Mouse (Mus musculus) neural tube, embryonic 15.5 days (tissue): ENCODE data around the gene Hoxa7. TPM values are rescaled to one million over a fixed set of nuclear protein-coding genes. Genes with fewer than 3 reads are reported as not detected.

Experiments
- ATAC-seq: fragments of 200-750 bp; cut with Nextera tagmentation; 2 replicates; pipeline ENCODE4 v1.8.0; 2017; ENCODE audit warnings: mild to moderate bottlenecking, moderate TSS enrichment, moderate library complexity; ENCODE audit not compliant: low FRiP score
- H3K27ac ChIP-seq: fragments of 300-500 bp; sonication (generic); replicated peaks from 2 replicates; pipeline ENCODE4 v1.5.1; 2015; ENCODE audit warnings: mild to moderate bottlenecking, inconsistent platforms
- H3K27me3 ChIP-seq: fragments of 300-500 bp; sonication (generic); replicated peaks from 2 replicates; pipeline ENCODE4 v1.6.1; 2015; ENCODE audit warnings: inconsistent platforms
- H3K36me3 ChIP-seq: fragments of 300-500 bp; sonication (generic); 2 replicates; pipeline ENCODE4 v1.6.1; 2015; ENCODE audit warnings: inconsistent platforms
- H3K4me1 ChIP-seq: fragments of 300-500 bp; sonication (generic); 2 replicates; pipeline ENCODE4 v1.6.1; 2015; ENCODE audit warnings: inconsistent platforms
- H3K4me2 ChIP-seq: fragments of 300-500 bp; sonication (generic); 2 replicates; pipeline ENCODE4 v1.6.1; 2015; ENCODE audit warnings: inconsistent platforms, mild to moderate bottlenecking, moderate library complexity
- H3K4me3 ChIP-seq: fragments of 300-500 bp; sonication (generic); replicated peaks from 2 replicates; pipeline ENCODE4 v1.5.1; 2015; ENCODE audit warnings: mild to moderate bottlenecking, inconsistent platforms
- H3K9ac ChIP-seq: fragments of 300-500 bp; sonication (generic); replicated peaks from 2 replicates; pipeline ENCODE4 v1.6.1; 2015; ENCODE audit warnings: mild to moderate bottlenecking, inconsistent platforms
- H3K9me3 ChIP-seq: fragments of 300-500 bp; sonication (generic); replicated peaks from 2 replicates; pipeline ENCODE4 v1.6.1; 2016; ENCODE audit warnings: inconsistent platforms
- WGBS: fragments of 180-500 bp; shearing (Covaris S2); methylation state at CpG from one replicate; pipeline ENCODE4 v1.1.7; 2015; ENCODE audit warnings: mixed read lengths; 5-methylcytosine and 5-hydroxymethylcytosine counted together
- polyA plus RNA-seq: library from polyadenylated mRNA; unstranded; fragments of >200 nt; fragmentation: Nextera tagmentation; extraction: Ambion mirVana; gene quantifications from 2 replicates; pipeline ENCODE4 v1.2.1, GENCODE M21; 2015

Gene Hoxa7
- polyA plus RNA-seq, 1 experiment from 2014 or later = 109 TPM

DNA sequence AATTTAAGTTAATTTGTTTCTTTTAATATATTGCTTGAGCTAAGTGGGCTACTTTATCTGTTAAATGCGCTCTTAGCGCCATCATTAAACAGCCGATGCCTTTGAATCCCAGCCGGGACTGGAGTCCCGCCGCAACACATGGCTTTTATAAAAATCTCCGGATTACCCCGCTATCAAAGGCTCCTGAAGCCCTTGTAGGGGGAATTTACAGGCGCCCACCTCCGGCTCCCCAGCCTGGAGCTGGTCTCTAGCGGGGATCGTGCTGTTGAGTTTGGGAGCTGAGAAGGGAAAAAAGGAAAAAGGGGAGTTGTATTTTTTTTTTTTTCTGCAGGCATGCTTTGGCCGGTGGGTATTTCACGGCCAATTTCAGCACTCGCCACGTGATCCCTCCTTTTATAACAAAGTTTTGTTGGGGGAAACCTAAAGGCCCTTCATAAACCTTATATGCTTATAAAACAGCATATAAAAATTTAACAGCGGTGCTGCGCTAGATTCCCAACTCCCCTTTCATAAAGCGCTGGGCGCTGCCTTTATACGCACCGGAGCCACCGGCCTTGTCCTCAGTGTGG is 22.9 kb upstream of the Hoxa7 start:
- Histone ChIP-seq H3K9ac (peak overlapping the region; percentile 46), H3K4me3 (peak overlapping the region; percentile 40), H3K36me3 (no peaks in the 10 kb centered on the region), H3K27ac (peak overlapping the region; percentile 76), H3K27me3 (peaks cover 70% of the 10 kb centered on the region), H3K4me2 (peak overlapping the region; percentile 50), H3K9me3 (no peaks in the 10 kb centered on the region), H3K4me1 (0 out of 2 replicates have a peak, but pooled peaks cover 13% of the 10 kb centered on the region)
- 2% methylated on average over 23 of the region's 23 CpGs for WGBS
- ATAC-seq = no peak

DNA sequence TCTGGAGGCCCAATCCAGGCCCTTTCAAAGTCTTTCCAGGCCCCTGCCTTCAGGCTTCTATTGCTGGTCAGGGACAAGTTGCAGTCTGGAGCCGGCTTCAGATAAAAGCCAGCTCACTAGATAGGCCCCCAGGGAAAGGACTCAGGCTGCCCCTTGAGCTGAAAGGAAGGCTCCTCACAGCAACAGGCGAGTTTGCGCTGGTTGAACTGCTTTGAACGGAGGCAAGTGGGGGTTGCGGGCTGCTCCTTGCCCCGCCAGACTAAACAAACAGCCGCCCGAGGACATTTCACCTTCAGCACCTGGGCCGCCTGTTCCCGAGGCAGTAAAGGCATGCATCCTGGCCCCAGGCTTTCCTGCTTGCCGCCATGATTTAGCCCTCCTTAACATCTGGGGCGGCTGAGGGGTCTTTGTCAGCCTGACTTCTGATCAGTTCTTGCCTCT is 22.0 kb upstream of the Hoxa7 start:
- Histone ChIP-seq H3K4me3 (peak overlapping the region; percentile 40), H3K4me2 (peak overlapping the region; percentile 50), H3K27me3 (peaks cover 61% of the 10 kb centered on the region), H3K9ac (no peak overlapping the region), H3K9me3 (no peaks in the 10 kb centered on the region), H3K4me1 (0 out of 2 replicates have a peak, but pooled peaks cover 13% of the 10 kb centered on the region), H3K36me3 (no peaks in the 10 kb centered on the region), H3K27ac (no peak overlapping the region; the same call in 1 of the 2 replicates)
- no peak for ATAC-seq
- WGBS = 9% methylated on average over 12 of the region's 12 CpGs

DNA sequence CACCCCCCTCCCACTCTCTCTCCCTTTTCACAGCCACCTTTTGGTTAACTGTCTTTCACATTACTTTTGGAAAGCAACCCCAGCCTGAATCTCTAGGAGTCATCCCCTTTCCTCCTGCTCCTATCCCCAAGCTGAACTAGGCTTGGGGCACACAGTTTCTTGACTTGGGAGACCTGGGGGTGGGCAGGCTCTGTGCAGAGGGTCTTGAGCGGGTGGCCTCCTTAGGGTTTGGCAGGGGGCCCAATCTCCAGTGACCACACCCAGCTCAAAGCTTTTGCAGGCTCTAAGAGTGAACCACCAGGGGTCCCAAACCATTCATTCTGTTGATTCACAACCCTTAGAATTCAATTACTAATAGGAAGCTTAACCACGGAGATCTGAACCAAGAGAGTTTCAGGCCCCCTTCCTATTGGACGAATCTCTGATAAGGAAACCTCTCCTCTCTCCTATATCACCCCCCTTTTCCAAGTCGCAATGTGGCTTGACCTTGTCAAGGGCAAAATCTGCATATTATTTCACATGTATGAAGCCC is 21.2 kb upstream of the Hoxa7 start:
- Histone ChIP-seq H3K27ac (no peak overlapping the region), H3K36me3 (no peaks in the 10 kb centered on the region), H3K27me3 (peaks cover 56% of the 10 kb centered on the region), H3K9me3 (no peaks in the 10 kb centered on the region), H3K4me3 (peak overlapping the region; percentile 40; the same call in 1 of the 2 replicates), H3K4me2 (peak overlapping the region; percentile 50), H3K4me1 (0 out of 2 replicates have a peak, but pooled peaks cover 13% of the 10 kb centered on the region), H3K9ac (no peak overlapping the region)
- 11% methylated on average over 4 of the region's 4 CpGs for WGBS
- ATAC-seq = no peak

DNA sequence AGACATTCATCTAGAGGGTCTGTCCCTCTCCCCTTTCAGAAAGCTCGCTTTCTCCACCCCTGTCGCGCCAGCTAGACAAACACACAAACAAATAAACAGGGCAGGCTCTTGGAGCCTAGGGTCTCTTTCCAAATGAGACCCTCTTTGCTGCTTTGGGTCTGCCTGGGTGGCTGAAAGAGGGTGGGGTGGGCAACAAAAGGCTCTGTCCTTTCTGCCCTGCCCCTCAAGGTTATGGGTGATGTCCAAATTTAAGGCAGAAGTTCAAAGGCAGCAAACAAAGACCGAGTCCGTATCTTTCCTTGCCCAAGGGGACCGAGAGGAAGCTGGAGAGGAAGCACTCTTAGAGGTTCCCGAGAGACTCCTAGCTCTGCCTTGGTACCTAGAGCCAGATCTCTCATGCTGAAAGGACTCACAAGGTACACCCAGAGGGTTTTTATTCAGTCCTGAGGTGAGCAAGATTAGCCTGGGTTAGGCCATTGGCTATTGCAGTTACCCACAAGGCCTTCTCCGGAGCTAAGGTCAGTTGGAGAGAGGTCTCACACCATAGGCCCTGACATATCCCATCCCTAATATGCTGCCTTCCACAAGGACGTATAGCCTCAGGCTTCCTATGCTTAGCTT is 19.5 kb upstream of the Hoxa7 start:
- H3K4me2 ChIP-seq = peak overlapping the region; percentile 57
- peak overlapping the region; percentile 57; the same call in 1 of the 2 replicates for H3K4me3 ChIP-seq
- H3K9ac ChIP-seq = no peak overlapping the region
- H3K36me3 ChIP-seq = no peaks in the 10 kb centered on the region
- no peaks in the 10 kb centered on the region for H3K9me3 ChIP-seq
- peaks cover 23% of the 10 kb centered on the region for H3K4me1 ChIP-seq
- peak; percentile 14; the same call in 1 of the 2 replicates for ATAC-seq
- WGBS = 11% methylated on average over 9 of the region's 9 CpGs
- H3K27ac ChIP-seq = peak overlapping the region; percentile 91
- peaks cover 59% of the 10 kb centered on the region for H3K27me3 ChIP-seq

DNA sequence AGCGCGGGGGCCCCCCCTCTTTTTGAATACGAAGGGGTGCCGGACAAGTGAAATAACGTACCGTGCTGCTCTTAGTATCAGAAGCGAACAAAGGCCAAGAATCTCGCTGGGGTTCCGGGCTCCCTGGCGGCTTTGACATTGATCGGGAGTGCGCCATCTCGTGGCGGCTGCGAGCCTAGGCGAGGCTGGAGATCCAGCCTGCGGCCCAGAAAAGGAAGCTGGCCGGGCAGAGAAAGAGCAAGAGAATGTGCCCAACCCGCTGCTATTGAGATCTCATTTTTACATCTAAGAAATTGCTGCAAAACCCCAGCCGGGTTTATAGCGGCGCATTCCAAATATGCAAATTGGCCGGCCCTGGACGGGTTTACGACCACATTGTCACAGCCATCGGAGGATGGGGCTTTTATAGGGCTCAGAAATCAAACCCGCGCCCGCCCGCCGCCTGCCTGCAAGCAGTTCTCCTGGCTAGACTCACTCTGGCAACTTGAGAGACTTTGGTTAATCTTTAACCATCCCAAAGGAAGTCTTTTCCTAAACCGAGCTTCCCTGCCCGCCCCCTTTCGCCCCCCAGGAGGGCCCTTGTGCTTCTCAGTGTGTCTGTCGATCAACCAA is 18.8 kb upstream of the Hoxa7 start, which contains the start of gene Hoxa10:
TSS of gene Hoxa10 (minus strand) at position 466 of the 612 bp plus-strand sequence.
- Histone ChIP-seq H3K27me3 (peaks cover 53% of the 10 kb centered on the region), H3K9ac (peak within 1 kb of the TSS; percentile 65), H3K4me3 (peak within 1 kb of the TSS; percentile 57), H3K4me2 (peak within 1 kb of the TSS; percentile 57), H3K27ac (peak within 1 kb of the TSS; percentile 91), H3K9me3 (no peaks in the 10 kb centered on the region), H3K36me3 (no peaks in the 10 kb centered on the region), H3K4me1 (peaks cover 25% of the 10 kb centered on the region)
- 1% methylated on average over 34 of the region's 35 CpGs for WGBS
- peak; percentile 62 for ATAC-seq

DNA sequence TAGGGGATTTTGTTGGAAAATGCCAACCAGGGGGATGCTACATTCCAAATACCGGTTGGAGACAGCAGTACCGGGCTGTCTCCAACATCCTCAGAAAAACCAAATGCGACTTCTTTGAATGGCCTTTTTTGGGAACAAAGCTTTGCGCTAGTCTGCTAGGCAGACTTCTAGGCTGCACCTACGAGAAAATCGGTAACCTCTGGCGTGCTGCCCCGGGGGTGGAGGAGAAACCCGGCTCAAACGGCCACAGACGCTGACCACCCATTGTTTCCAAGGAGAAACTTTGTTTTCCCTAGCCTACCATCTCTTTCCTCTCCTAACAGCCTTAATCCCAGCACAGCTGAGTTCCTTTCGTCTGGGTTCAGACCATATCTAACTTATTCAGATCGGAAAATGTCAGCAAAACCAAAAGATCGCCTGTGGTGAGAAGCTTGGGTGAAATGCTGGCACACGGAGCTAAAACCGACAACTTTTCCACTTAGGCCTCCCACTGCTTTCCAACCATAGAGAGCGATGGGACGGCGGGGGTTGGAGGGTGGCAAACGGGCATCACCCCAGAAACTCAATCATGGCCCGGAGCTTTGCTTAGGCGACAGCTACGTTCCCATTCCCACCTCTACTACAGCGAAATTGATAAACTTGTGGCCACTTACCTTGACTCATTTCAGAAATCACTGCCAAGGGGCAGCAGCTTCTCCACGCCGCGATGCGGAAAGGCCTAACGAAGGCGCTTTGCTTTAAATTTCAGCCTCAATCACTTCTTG is 18.2 kb upstream of the Hoxa7 start:
- peak overlapping the region; percentile 91 for H3K27ac ChIP-seq
- H3K9me3 ChIP-seq = no peaks in the 10 kb centered on the region
- peaks cover 26% of the 10 kb centered on the region for H3K4me1 ChIP-seq
- H3K4me2 ChIP-seq = peak overlapping the region; percentile 57
- no peak for ATAC-seq
- H3K4me3 ChIP-seq = peak overlapping the region; percentile 57
- peaks cover 46% of the 10 kb centered on the region for H3K27me3 ChIP-seq
- no peaks in the 10 kb centered on the region for H3K36me3 ChIP-seq
- 2% methylated on average over 30 of the region's 30 CpGs for WGBS
- H3K9ac ChIP-seq = peak overlapping the region; percentile 65

DNA sequence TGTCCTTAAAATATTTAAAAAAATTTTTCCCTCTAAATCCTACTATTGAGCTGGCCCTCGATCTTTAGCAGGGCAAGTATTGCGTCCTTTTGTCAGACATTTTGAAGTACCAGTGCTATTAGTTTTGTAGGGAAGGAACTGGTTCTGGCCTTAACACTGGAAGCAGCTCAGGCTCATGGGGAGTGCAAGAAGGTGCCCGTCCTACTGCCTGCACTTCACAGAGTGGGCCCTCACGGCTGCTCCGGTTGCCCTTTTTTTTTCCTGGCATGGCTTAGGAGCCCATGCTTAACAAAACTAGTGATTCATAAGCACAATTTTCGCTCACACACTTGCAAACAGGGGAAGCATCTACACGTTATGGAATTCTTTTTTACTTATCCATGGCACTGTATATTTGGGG is 17.3 kb upstream of the Hoxa7 start:
- Histone ChIP-seq H3K9ac (no peak overlapping the region), H3K9me3 (no peaks in the 10 kb centered on the region), H3K36me3 (no peaks in the 10 kb centered on the region), H3K27me3 (peaks cover 45% of the 10 kb centered on the region), H3K4me3 (peak overlapping the region; percentile 57), H3K4me2 (peak overlapping the region; percentile 57), H3K4me1 (peaks cover 30% of the 10 kb centered on the region), H3K27ac (no peak overlapping the region)
- 4% methylated on average over 7 of the region's 7 CpGs for WGBS
- no peak for ATAC-seq

DNA sequence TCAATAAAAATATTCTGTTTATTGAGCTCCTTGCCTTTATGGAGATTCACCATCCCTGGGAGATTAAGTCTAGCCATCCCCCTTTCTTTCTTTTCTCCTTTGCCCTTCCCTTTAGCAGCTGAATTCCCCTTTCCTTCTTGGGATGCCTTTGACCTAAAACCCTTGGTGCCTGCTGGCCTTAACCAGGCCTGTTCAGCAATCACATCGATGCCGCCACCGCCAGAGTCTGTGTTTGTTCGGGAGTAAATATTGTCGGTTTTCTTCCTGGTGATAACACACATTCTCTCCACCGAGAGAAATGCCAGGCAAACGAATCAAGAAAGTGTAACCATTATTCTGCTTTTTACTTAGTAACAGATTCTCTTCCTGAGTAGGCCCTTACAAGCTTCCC is 16.5 kb upstream of the Hoxa7 start:
- Histone ChIP-seq H3K36me3 (no peaks in the 10 kb centered on the region), H3K27ac (peak overlapping the region; percentile 69), H3K9me3 (no peaks in the 10 kb centered on the region), H3K9ac (peak overlapping the region; percentile 31), H3K27me3 (peaks cover 37% of the 10 kb centered on the region), H3K4me3 (peak overlapping the region; percentile 57), H3K4me2 (peak overlapping the region; percentile 57), H3K4me1 (peaks cover 35% of the 10 kb centered on the region)
- no peak for ATAC-seq
- WGBS = 4% methylated on average over 7 of the region's 7 CpGs

DNA sequence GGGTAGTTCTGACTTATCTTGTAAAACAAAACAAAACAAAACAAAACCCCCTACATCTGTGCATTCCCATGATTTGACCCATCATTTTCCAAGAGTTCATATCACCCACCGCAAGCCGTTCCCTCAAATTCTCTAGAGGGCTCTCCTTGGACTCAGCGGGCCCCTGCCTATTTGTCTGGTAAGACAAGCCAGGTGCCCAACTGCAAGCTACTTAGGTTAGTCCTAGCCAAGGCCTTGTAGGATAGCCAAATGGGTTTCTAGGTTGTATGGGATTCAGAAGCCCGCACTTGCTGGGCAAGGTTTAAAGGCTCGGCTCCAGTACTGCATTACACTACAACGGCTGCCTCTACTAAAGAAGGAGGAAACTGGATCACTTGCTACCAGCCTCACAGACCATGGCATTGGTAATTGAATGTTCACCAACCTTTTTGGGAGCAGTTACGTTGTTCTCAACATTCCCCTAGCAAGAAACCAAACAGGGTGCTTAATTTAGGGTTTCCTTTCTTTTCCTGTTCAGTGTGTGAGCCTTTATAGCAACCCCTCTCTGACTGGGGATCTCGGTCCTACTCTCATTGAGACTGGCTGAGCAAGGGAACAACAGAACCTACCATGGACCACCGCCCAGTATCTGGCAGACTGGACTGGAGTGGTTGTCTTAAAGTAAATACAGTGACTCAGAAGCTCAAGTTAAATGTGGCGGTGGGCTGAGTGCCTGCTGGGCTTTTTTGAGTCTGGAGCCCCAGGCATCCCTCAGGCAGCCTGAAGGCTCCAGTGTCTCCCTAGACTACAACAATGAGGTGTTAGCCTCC is 15.9 kb upstream of the Hoxa7 start:
- Histone ChIP-seq H3K4me2 (peak overlapping the region; percentile 57), H3K9ac (peak overlapping the region; percentile 31), H3K4me3 (peak overlapping the region; percentile 57), H3K27me3 (peaks cover 31% of the 10 kb centered on the region), H3K9me3 (no peaks in the 10 kb centered on the region), H3K4me1 (peaks cover 35% of the 10 kb centered on the region), H3K27ac (peak overlapping the region; percentile 69), H3K36me3 (no peaks in the 10 kb centered on the region)
- no peak for ATAC-seq
- WGBS = 15% methylated on average over 10 of the region's 10 CpGs

DNA sequence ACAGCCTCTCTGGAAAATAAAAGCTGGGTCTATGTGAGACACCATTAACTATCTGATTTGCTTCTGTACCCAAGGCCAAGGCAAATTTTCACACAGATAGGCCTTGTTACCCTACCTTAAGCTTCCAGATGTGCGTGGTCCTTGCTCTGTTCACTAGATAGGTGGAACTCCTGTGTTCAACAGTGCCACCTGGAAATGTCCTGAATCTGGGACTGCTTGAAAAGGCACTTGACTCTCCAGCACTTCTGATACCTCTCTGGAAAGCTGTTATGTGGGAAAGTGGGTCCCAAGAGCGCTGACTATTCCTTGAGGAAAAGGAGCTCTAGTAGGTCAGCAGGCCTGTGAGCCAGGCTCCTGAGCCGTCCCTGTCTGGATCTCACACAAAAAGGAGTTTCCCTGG is 15.2 kb upstream of the Hoxa7 start:
- H3K4me1 ChIP-seq = peaks cover 35% of the 10 kb centered on the region
- no peaks in the 10 kb centered on the region for H3K9me3 ChIP-seq
- WGBS = 27% methylated on average over 3 of the region's 3 CpGs
- H3K9ac ChIP-seq = peak overlapping the region; percentile 31; the same call in 1 of the 2 replicates
- peak overlapping the region; percentile 45 for H3K27ac ChIP-seq
- H3K4me2 ChIP-seq = peak overlapping the region; percentile 57
- ATAC-seq = no peak
- peak overlapping the region; percentile 57 for H3K4me3 ChIP-seq
- peaks cover 27% of the 10 kb centered on the region for H3K27me3 ChIP-seq
- no peaks in the 10 kb centered on the region for H3K36me3 ChIP-seq
